8 mouse cellular contexts compared by ENCODE assay signal in the genomic region with DNA sequence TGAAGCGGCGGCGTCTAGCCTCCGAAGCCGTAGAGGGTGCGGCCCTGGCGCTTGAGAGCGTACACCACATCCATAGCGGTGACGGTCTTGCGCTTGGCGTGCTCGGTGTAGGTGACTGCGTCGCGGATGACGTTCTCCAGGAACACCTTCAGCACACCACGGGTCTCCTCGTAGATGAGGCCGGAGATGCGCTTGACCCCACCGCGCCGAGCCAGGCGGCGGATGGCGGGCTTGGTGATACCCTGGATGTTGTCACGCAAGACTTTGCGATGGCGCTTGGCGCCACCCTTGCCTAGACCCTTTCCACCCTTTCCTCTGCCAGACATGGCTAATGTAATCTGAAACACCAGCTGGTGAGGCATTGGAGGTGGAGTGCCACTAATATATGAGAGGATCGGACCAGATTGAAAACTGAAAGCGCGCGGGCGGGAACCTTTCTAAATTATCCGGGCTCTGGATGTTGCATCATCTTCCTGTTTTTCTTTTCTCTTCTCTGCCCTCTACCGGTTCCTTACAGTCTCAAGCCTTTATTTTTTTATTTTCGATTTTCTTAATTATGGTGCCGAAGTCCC. TPM values are rescaled to one million over a fixed set of nuclear protein-coding genes. Genes with fewer than 3 reads are reported as not detected.
DNase-seq lines count a peak whose midpoint lies in the region; ATAC-seq and TF ChIP-seq lines count a peak whose summit lies in the region.

A gene (minus strand): TSS at position 333 of the 572 bp plus-strand sequence.

- DNase-seq in NIH3T3 (ENCODE audit: low read depth) = peak; percentile 97
- peak; percentile 98 for DNase-seq in cerebellum, adult 9-11 months
- peak; percentile 97 to 100 for DNase-seq in frontal cortex, adult 2 months (ENCODE audit: extremely low spot score in 1 of 2, low spot score in 1 of 2)
- DNase-seq in hindbrain, embryonic 11.5 days (ENCODE audit: low spot score) = peak; percentile 94
- DNase-seq in layer of hippocampus, postnatal 10 days (ENCODE audit: low spot score in 2 of 2) = peak; percentile 96
- DNase-seq in lung, postnatal 0 days (ENCODE audit: low spot score) = peak; percentile 98
- peak; percentile 96 for DNase-seq in ovary, postnatal 10 days (ENCODE audit: low spot score)
- peak; percentile 94 for DNase-seq in thymus, postnatal 0 days (ENCODE audit: low spot score)

- WGBS in hindbrain, embryonic 11.5 days = 0% methylated on average over 39 of the region's 40 CpGs
- under 1% methylated on average over 40 of the region's 40 CpGs for WGBS in lung, postnatal 0 days

- peak; percentile 89 for ATAC-seq in hindbrain, embryonic 11.5 days (ENCODE audit: low FRiP score)
- peak; percentile 83 for ATAC-seq in lung, postnatal 0 days

- H3K4me1 ChIP-seq in hindbrain, embryonic 11.5 days (replicated peaks; ENCODE audit: control insufficient read depth, insufficient read depth, low read length) = peaks cover 4% of the 10 kb centered on the region; the same call in 1 of the 2 replicates
- peaks cover 6% of the 10 kb centered on the region; the same call in 1 of the 2 replicates for H3K4me1 ChIP-seq in lung, postnatal 0 days (ENCODE audit: insufficient read depth, low read depth, low read length)

- peak within 1 kb of the TSS; percentile 85 for H3K9ac ChIP-seq in hindbrain, embryonic 11.5 days (ENCODE audit: low read depth, low read length)
- H3K9ac ChIP-seq in lung, postnatal 0 days (replicated peaks; ENCODE audit: low read depth) = peak within 1 kb of the TSS; percentile 62

- TF ChIP-seq EP300 in lung, postnatal 0 days (IDR thresholded peaks at IDR 0.05) = peak; percentile 94

- H3K4me2 ChIP-seq in hindbrain, embryonic 11.5 days (replicated peaks; ENCODE audit: low read depth, low read length) = peak within 1 kb of the TSS; percentile 64
- H3K4me2 ChIP-seq in lung, postnatal 0 days (replicated peaks; ENCODE audit: low read depth, low read length) = peak within 1 kb of the TSS; percentile 62

- no peaks in the 10 kb centered on the region for H3K27me3 ChIP-seq in hindbrain, embryonic 11.5 days (ENCODE audit: control insufficient read depth, insufficient read depth, low read length)
- peaks cover 10% of the 10 kb centered on the region; the same call in 1 of the 2 replicates for H3K27me3 ChIP-seq in lung, postnatal 0 days (replicated peaks; ENCODE audit: insufficient read depth, low read length)

- H3K9me3 ChIP-seq in hindbrain, embryonic 11.5 days (ENCODE audit: control insufficient read depth, low read length) = no peaks in the 10 kb centered on the region
- H3K9me3 ChIP-seq in lung, postnatal 0 days (ENCODE audit: low read length) = no peaks in the 10 kb centered on the region

- H3K4me3 ChIP-seq in hindbrain, embryonic 11.5 days (ENCODE audit: low read depth, low read length) = peak within 1 kb of the TSS; percentile 57
- peak within 1 kb of the TSS; percentile 56 for H3K4me3 ChIP-seq in lung, postnatal 0 days (ENCODE audit: low read depth, low read length)

- no peaks in the 10 kb centered on the region for H3K36me3 ChIP-seq in hindbrain, embryonic 11.5 days (ENCODE audit: control insufficient read depth, insufficient read depth, low read length)
- H3K36me3 ChIP-seq in lung, postnatal 0 days (ENCODE audit: insufficient read depth, low read length) = no peaks in the 10 kb centered on the region

- peak within 1 kb of the TSS; percentile 97 for H3K27ac ChIP-seq in hindbrain, embryonic 11.5 days (ENCODE audit: low read depth, low read length)
- H3K27ac ChIP-seq in lung, postnatal 0 days (ENCODE audit: low read length) = peak within 1 kb of the TSS; percentile 94

- peak; percentile 63 for TF ChIP-seq CTCF in lung, postnatal 0 days (IDR thresholded peaks at IDR 0.05)

RNA-seq across cellular contexts. Expression of the gene that starts here (rescaled TPM):
- 3.3 and 3.9 TPM in 2 replicates for polyA plus RNA-seq in frontal cortex, adult 2 months (2012; rRNA removed)
- polyA plus RNA-seq in hindbrain, embryonic 11.5 days (2014; fragmentation: Nextera tagmentation; extraction: Ambion mirVana) = 4.2 and 5.8 TPM in 2 replicates
- total RNA-seq in layer of hippocampus, postnatal 10 days (2021) = 10 to 100 TPM; 32.6 to 33.2 TPM
- polyA plus RNA-seq in lung, postnatal 0 days (2015; fragmentation: Nextera tagmentation; extraction: Ambion mirVana) = 9.7 and 9.8 TPM in 2 replicates
- 101 and 145 TPM in 2 replicates for polyA plus RNA-seq in thymus, postnatal 0 days (2015; fragmentation: Nextera tagmentation; extraction: Ambion mirVana)

Comparison
In these comparisons a context has a peak if more than half of its experiments do, and no peak if none do; other contexts are left out.
1. Peak in every context shown above with its lines: DNase-seq, ATAC-seq, H3K4me3 ChIP-seq and H3K27ac ChIP-seq.